11 mouse cellular contexts compared by ENCODE assay signal in the genomic region with DNA sequence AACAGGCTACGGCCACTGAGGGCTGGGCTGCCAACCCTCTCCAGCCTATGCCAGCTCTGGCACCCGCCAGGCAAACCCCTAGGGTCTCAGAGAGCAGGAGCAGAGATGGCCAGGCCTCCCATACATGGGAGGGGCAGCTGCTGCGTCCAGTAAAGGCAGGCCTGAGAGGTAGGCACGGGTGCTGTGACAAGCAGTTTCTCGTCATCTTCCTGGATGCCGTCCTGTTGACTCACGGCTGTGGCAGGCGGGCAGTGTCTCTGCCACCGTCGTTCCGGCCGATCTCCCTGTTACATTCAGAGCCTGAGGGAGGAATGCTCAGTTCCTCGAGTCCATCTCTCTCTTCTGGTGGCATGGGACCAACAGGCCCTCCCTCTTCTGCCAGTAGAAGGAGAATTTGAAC. TPM values are rescaled to one million over a fixed set of nuclear protein-coding genes. Genes with fewer than 3 reads are reported as not detected.
DNase-seq lines count a peak whose midpoint lies in the region; ATAC-seq lines count a peak whose summit lies in the region.
"Had no signal": no experiment of that assay in that cellular context is flagged by ENCODE, and none has a peak within 500 bp of the region (broad histone marks: within the 10 kb centered on the region; RNA-seq: fewer than 3 reads in every experiment).

No protein-coding gene starts in this region.

- no peak for ATAC-seq in midbrain, embryonic 16.5 days
- ATAC-seq: forebrain, embryonic 16.5 days had no signal

- whole genome bisulfite sequencing in midbrain, embryonic 16.5 days, result 78% methylated on average over 13 of the region's 13 CpGs

- H3K4me2 ChIP-seq in midbrain, embryonic 16.5 days (ENCODE audit: low read length), result no peak overlapping the region

- H3K4me3 ChIP-seq in midbrain, embryonic 16.5 days (ENCODE audit: low read depth, low read length), result no peak overlapping the region
- H3K4me3 ChIP-seq: megakaryocyte, embryonic 14.5 days had no signal

- H3K9ac ChIP-seq in midbrain, embryonic 16.5 days (ENCODE audit: low read depth, low read length), result no peak overlapping the region

- H3K4me1 ChIP-seq in midbrain, embryonic 16.5 days (ENCODE audit: control insufficient read depth, insufficient read depth, low read length), result peaks cover 7% of the 10 kb centered on the region
- H3K4me1 ChIP-seq: megakaryocyte, embryonic 14.5 days had no signal

- no peaks in the 10 kb centered on the region for H3K36me3 ChIP-seq in midbrain, embryonic 16.5 days (ENCODE audit: control insufficient read depth, insufficient read depth, low read length)

- peaks cover 18% of the 10 kb centered on the region for H3K27me3 ChIP-seq in midbrain, embryonic 16.5 days (ENCODE audit: control insufficient read depth, insufficient read depth, low read depth, low read length)

- no peak overlapping the region for H3K27ac ChIP-seq in midbrain, embryonic 16.5 days (ENCODE audit: low read length)

- peak; percentile 52 to 54 for DNase-seq in cerebellum, postnatal 25 days
- DNase-seq in cerebellum, adult 18-20 months, result no peak
- DNase-seq in urinary bladder, postnatal 14 days (ENCODE audit: low spot score), result peak; percentile 78
- no peak for DNase-seq in urinary bladder, adult 2 months (ENCODE audit: low spot score)
- peak; percentile 32 to 40 for DNase-seq in gastrocnemius, adult 8-10 months (ENCODE audit: low spot score in 2 of 2)
- no peak for DNase-seq in spleen, postnatal 14 days (ENCODE audit: low spot score in 2 of 2)
- no peak for DNase-seq in embryo, embryonic 11 days

- no peaks in the 10 kb centered on the region for H3K9me3 ChIP-seq in midbrain, embryonic 16.5 days (replicated peaks; ENCODE audit: control insufficient read depth, low read length, poor library complexity, severe bottlenecking)
- H3K9me3 ChIP-seq: megakaryocyte, embryonic 14.5 days had no signal

RNA-seq across cellular contexts. Expression of gene Wnt4, which starts 9.9 kb away (rescaled TPM):
- polyA plus RNA-seq in urinary bladder, adult 2 months (2012; rRNA removed), result 25.1 and 28.3 TPM in 2 replicates
- 10 to 100 TPM; 12.3 to 17.7 (median 14.3) TPM for total RNA-seq in gastrocnemius, adult 8-10 months (2022)
- 1.6 and 2.7 TPM in 2 replicates for polyA plus RNA-seq in midbrain, embryonic 16.5 days (2015; fragmentation: Nextera tagmentation; extraction: Ambion mirVana)
- total RNA-seq: MEL had no signal

Comparison
In these comparisons a context has a peak if more than half of its experiments do, and no peak if none do; other contexts are left out.
1. DNase-seq: peak in cerebellum, postnatal 25 days (2 of 2), urinary bladder, postnatal 14 days (single experiment) and gastrocnemius, adult 8-10 months (2 of 2); none in cerebellum, adult 18-20 months (0 of 2), urinary bladder, adult 2 months (single experiment), spleen, postnatal 14 days (0 of 2) and embryo, embryonic 11 days (single experiment).